In genomic region chr9:106428719-106429220, GRCm38 (mm10) we compare ENCODE assay signal across 8 mouse cellular contexts. TPM values are rescaled to one million over a fixed set of nuclear protein-coding genes. Genes with fewer than 3 reads are reported as not detected.
A peak's percentile ranks its signal among the peaks of the same experiment; 100 is the strongest.
DNase-seq lines count a peak whose midpoint lies in the region; ATAC-seq and TF ChIP-seq lines count a peak whose summit lies in the region.

No protein-coding gene starts in this region.

- no peaks in the 10 kb centered on the region for H3K27me3 ChIP-seq in heart, embryonic 10.5 days (ENCODE audit: insufficient read depth, poor library complexity, severe bottlenecking)
- H3K27me3 ChIP-seq in E14TG2a.4 (ENCODE audit: insufficient read depth, low read length) = no peaks in the 10 kb centered on the region
- H3K27me3 ChIP-seq in forebrain, embryonic 15.5 days = no peaks in the 10 kb centered on the region
- no peaks in the 10 kb centered on the region for H3K27me3 ChIP-seq in liver, embryonic 16.5 days (ENCODE audit: control insufficient read depth, insufficient read depth, low read depth, low read length)

- peak overlapping the region; percentile 63 for H3K4me2 ChIP-seq in forebrain, embryonic 15.5 days (replicated peaks)
- peak overlapping the region; percentile 94 for H3K4me2 ChIP-seq in liver, embryonic 16.5 days (ENCODE audit: low read depth, low read length)

- H3K4me3 ChIP-seq in heart, embryonic 10.5 days = peak overlapping the region; percentile 97
- H3K4me3 ChIP-seq in E14TG2a.4 (replicated peaks; ENCODE audit: low read length) = peak overlapping the region; percentile 96
- H3K4me3 ChIP-seq in forebrain, embryonic 15.5 days = peak overlapping the region; percentile 79
- peak overlapping the region; percentile 75 for H3K4me3 ChIP-seq in liver, embryonic 16.5 days (ENCODE audit: low read depth, low read length)

- no peaks in the 10 kb centered on the region for H3K9me3 ChIP-seq in heart, embryonic 10.5 days
- H3K9me3 ChIP-seq in E14TG2a.4 (ENCODE audit: low read length) = no peaks in the 10 kb centered on the region
- H3K9me3 ChIP-seq in forebrain, embryonic 15.5 days = no peaks in the 10 kb centered on the region
- no peaks in the 10 kb centered on the region for H3K9me3 ChIP-seq in liver, embryonic 16.5 days (replicated peaks; ENCODE audit: control insufficient read depth, low read length)

- TF ChIP-seq CTCF in E14TG2a.4 (conservative IDR thresholded peaks at IDR 0.05; ENCODE audit: low read length) = no peak

- intact Hi-C loops in heart, postnatal 36 days (cut with DNase I) = loop anchor here (2.0 kb wide), 1 partner anchor 46 kb away; the partner anchor contains the start of gene Rrp9

- WGBS in heart, embryonic 10.5 days = 21% methylated on average over 11 of the region's 11 CpGs
- 13% methylated on average over 11 of the region's 11 CpGs for WGBS in forebrain, embryonic 15.5 days
- 11% methylated on average over 11 of the region's 11 CpGs for WGBS in liver, embryonic 16.5 days (ENCODE audit: insufficient replicate concordance)

- peak; percentile 68 for ATAC-seq in forebrain, embryonic 15.5 days (replicated peaks)
- ATAC-seq in liver, embryonic 16.5 days (ENCODE audit: low read depth) = peak; percentile 17; the same call in 1 of the 2 replicates

- H3K27ac ChIP-seq in heart, embryonic 10.5 days = peak overlapping the region; percentile 98
- peak overlapping the region; percentile 97 for H3K27ac ChIP-seq in forebrain, embryonic 15.5 days (replicated peaks)
- peak overlapping the region; percentile 88 for H3K27ac ChIP-seq in liver, embryonic 16.5 days (ENCODE audit: low read length)

- H3K9ac ChIP-seq in forebrain, embryonic 15.5 days (replicated peaks) = peak overlapping the region; percentile 67
- H3K9ac ChIP-seq in liver, embryonic 16.5 days (ENCODE audit: low read depth, low read length) = peak overlapping the region; percentile 61

- H3K36me3 ChIP-seq in heart, embryonic 10.5 days = peaks cover 35% of the 10 kb centered on the region
- H3K36me3 ChIP-seq in E14TG2a.4 (ENCODE audit: insufficient read depth, low read length) = peaks cover 37% of the 10 kb centered on the region
- peaks cover 27% of the 10 kb centered on the region for H3K36me3 ChIP-seq in forebrain, embryonic 15.5 days
- H3K36me3 ChIP-seq in liver, embryonic 16.5 days (ENCODE audit: control insufficient read depth, insufficient read depth) = peaks cover 16% of the 10 kb centered on the region

- peaks cover 33% of the 10 kb centered on the region for H3K4me1 ChIP-seq in heart, embryonic 10.5 days
- H3K4me1 ChIP-seq in E14TG2a.4 (replicated peaks; ENCODE audit: low read depth, low read length) = peaks cover 39% of the 10 kb centered on the region
- peaks cover 17% of the 10 kb centered on the region for H3K4me1 ChIP-seq in forebrain, embryonic 15.5 days
- peaks cover 34% of the 10 kb centered on the region for H3K4me1 ChIP-seq in liver, embryonic 16.5 days (ENCODE audit: control insufficient read depth, low read depth, low read length)

- DNase-seq in heart, embryonic 10.5 days (ENCODE audit: low spot score) = peak; percentile 86
- DNase-seq in heart, postnatal 36 days = no peak
- DNase-seq in ovary, adult 18-20 months (ENCODE audit: low spot score) = no peak
- no peak for DNase-seq in right cerebral cortex, postnatal 25 days
- DNase-seq in cerebellum, postnatal 4 days (ENCODE audit: low spot score in 2 of 2) = no peak

RNA-seq across cellular contexts. Expression of gene Rpl29, which starts 0.5 kb away (rescaled TPM):
- polyA plus RNA-seq in heart, embryonic 10.5 days (2016; fragmentation: Nextera tagmentation; extraction: Ambion mirVana) = 735 and 862 TPM in 2 replicates
- total RNA-seq in heart, postnatal 36 days (2021) = 100 to 1,000 TPM; 281 to 289 TPM
- polyA plus RNA-seq in forebrain, embryonic 15.5 days (2015; fragmentation: Nextera tagmentation; extraction: Ambion mirVana) = 615 and 643 TPM in 2 replicates
- polyA plus RNA-seq in liver, embryonic 16.5 days (2015; fragmentation: Nextera tagmentation; extraction: Ambion mirVana) = 452 and 501 TPM in 2 replicates

RNA-seq across cellular contexts. Expression of gene Acy1, which starts 9.3 kb away (rescaled TPM):
- 31.2 and 45.1 TPM in 2 replicates for polyA plus RNA-seq in heart, embryonic 10.5 days (2016; fragmentation: Nextera tagmentation; extraction: Ambion mirVana)
- total RNA-seq in heart, postnatal 36 days (2021) = 10 to 100 TPM; 24.9 to 27.0 TPM
- polyA plus RNA-seq in forebrain, embryonic 15.5 days (2015; fragmentation: Nextera tagmentation; extraction: Ambion mirVana) = 33.1 and 36.4 TPM in 2 replicates
- polyA plus RNA-seq in liver, embryonic 16.5 days (2015; fragmentation: Nextera tagmentation; extraction: Ambion mirVana) = 34.3 and 36.5 TPM in 2 replicates

RNA-seq across cellular contexts. Expression of gene Abhd14b, which starts 18.5 kb away (rescaled TPM):
- polyA plus RNA-seq in heart, embryonic 10.5 days (2016; fragmentation: Nextera tagmentation; extraction: Ambion mirVana) = 4.8 and 7.8 TPM in 2 replicates
- 1 to 10 TPM; 7.2 to 8.3 TPM for total RNA-seq in heart, postnatal 36 days (2021)
- polyA plus RNA-seq in forebrain, embryonic 15.5 days (2015; fragmentation: Nextera tagmentation; extraction: Ambion mirVana) = 5.6 and 6.9 TPM in 2 replicates
- polyA plus RNA-seq in liver, embryonic 16.5 days (2015; fragmentation: Nextera tagmentation; extraction: Ambion mirVana) = 31.3 and 37.5 TPM in 2 replicates

RNA-seq across cellular contexts. Expression of gene Abhd14a, which starts 18.7 kb away (rescaled TPM):
- polyA plus RNA-seq in heart, embryonic 10.5 days (2016; fragmentation: Nextera tagmentation; extraction: Ambion mirVana) = 42.0 and 46.2 TPM in 2 replicates
- 10 to 100 TPM; 20.9 to 25.1 TPM for total RNA-seq in heart, postnatal 36 days (2021)
- polyA plus RNA-seq in forebrain, embryonic 15.5 days (2015; fragmentation: Nextera tagmentation; extraction: Ambion mirVana) = 64.8 and 68.5 TPM in 2 replicates
- polyA plus RNA-seq in liver, embryonic 16.5 days (2015; fragmentation: Nextera tagmentation; extraction: Ambion mirVana) = 17.2 and 18.8 TPM in 2 replicates

RNA-seq across cellular contexts. Expression of gene Pcbp4, which starts 24.3 kb away (rescaled TPM):
- 135 and 186 TPM in 2 replicates for polyA plus RNA-seq in heart, embryonic 10.5 days (2016; fragmentation: Nextera tagmentation; extraction: Ambion mirVana)
- total RNA-seq in heart, postnatal 36 days (2021) = 10 to 100 TPM; 72.8 to 73.4 TPM
- polyA plus RNA-seq in forebrain, embryonic 15.5 days (2015; fragmentation: Nextera tagmentation; extraction: Ambion mirVana) = 251 and 266 TPM in 2 replicates
- polyA plus RNA-seq in liver, embryonic 16.5 days (2015; fragmentation: Nextera tagmentation; extraction: Ambion mirVana) = 5.1 and 6.0 TPM in 2 replicates
